Mouse (Mus musculus) spleen, adult 2 months (tissue): ENCODE data around the gene Leo1. TPM values are rescaled to one million over a fixed set of nuclear protein-coding genes. Genes with fewer than 3 reads are reported as not detected.
A peak's percentile ranks its signal among the peaks of the same experiment; 100 is the strongest.
"Not testable (repeated sequence)": the region's sequence is repeated elsewhere in the genome, so short reads cannot be mapped to it uniquely, and the experiment has no call there.

ENCODE experiments used
- DNase-seq, 2 experiments: peaks; one replicate each; pipeline versions ENCODE4 v3.0.0 to v3.0.0-alpha.2; 2012 to 2021; ENCODE audit warnings: low spot score in 2 of 2, low read depth in 1 of 2
- H3K27ac ChIP-seq: fragments of 200-500 bp; 2 replicates; pipeline ENCODE4 v1.5.1; 2012; ENCODE audit warnings: low read length, inconsistent platforms; ENCODE audit not compliant: insufficient read depth
- H3K27me3 ChIP-seq: fragments of 200-500 bp; 2 replicates; pipeline ENCODE4 v1.6.1; 2012; ENCODE audit warnings: mild to moderate bottlenecking, moderate library complexity, low read length, inconsistent platforms; ENCODE audit not compliant: control insufficient read depth, insufficient read depth
- H3K36me3 ChIP-seq: fragments of 200-500 bp; 2 replicates; pipeline ENCODE4 v1.6.1; 2012; ENCODE audit warnings: mild to moderate bottlenecking, low read length, inconsistent platforms; ENCODE audit not compliant: control insufficient read depth, insufficient read depth
- H3K4me1 ChIP-seq: fragments of 200-500 bp; 2 replicates; pipeline ENCODE4 v1.6.1; 2011; ENCODE audit warnings: inconsistent platforms; ENCODE audit not compliant: control insufficient read depth, insufficient read depth, insufficient read length
- H3K4me3 ChIP-seq: fragments of 200-500 bp; 2 replicates; pipeline ENCODE4 v1.5.1; 2011; ENCODE audit warnings: mild to moderate bottlenecking, inconsistent platforms; ENCODE audit not compliant: insufficient read depth, insufficient read length; ENCODE audit errors: extremely low read depth
- CTCF ChIP-seq: fragments of 200-500 bp; IDR thresholded peaks from 2 replicates; pipeline ENCODE4 v1.5.1; 2011; ENCODE audit warnings: mild to moderate bottlenecking, inconsistent platforms; ENCODE audit not compliant: insufficient read depth, insufficient read length, insufficient replicate concordance; ENCODE audit errors: extremely low read depth
- POLR2A ChIP-seq: fragments of 200-500 bp; IDR thresholded peaks from 2 replicates; pipeline ENCODE4 v1.6.1; 2011; ENCODE audit warnings: low read depth, low read length, inconsistent platforms
- WGBS: fragments of 180-500 bp; shearing (Covaris S2); methylation state at CpG from one replicate; pipeline ENCODE4 v1.1.7; 2018; 5-methylcytosine and 5-hydroxymethylcytosine counted together
- polyA plus RNA-seq: library from polyadenylated mRNA; depleted of rRNA; stranded (reverse); fragments of >200 nt; gene quantifications from 2 replicates; pipeline ENCODE4 v1.2.3, GENCODE M21; 2012

Leo1 gene
- polyA plus RNA-seq, 1 experiment = 2.0 TPM

DNA sequence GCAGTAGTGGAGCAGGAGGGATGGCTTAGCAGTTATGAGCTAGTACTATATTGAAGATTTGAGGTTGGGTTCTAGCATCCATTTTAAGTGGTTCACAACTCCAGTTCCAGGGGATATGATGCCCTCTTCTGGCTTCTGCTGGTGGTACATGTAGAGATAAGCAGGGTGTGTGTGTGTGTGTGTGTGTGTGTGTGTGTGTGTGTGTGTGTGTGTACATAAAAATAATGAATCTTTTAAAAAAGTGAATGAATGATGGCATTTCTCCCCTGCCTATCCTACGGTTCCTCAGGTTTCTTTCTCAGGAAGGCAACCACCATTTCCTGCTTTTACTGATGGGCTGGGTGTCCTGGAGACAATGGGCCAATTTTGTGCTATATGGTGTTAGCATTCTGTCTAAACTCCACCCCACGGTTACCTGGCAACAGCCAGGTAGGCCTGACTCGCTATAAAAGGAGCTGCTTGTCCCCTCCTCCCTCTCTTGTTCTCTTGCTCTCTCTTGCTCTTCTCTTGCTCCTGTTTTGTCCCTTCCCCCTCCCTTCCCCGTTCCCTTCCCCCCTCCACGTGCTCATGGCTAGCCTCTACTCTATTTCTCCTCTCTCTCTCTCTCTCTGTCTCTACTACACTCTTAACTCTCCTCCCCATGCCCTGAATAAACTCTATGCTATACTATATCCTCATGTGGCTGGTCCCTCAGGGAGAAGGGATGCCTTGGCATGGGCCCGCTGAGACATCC, 3.5 kb upstream of the Leo1 start:
- Histone ChIP-seq H3K4me3 (no peak overlapping the region), H3K36me3 (no peaks in the 10 kb centered on the region), H3K27ac (no peak overlapping the region), H3K27me3 (no peaks in the 10 kb centered on the region), H3K4me1 (peaks cover 14% of the 10 kb centered on the region; the same call in 1 of the 2 replicates)
- peak; percentile 33; the same call in 1 of the 2 replicates for TF ChIP-seq CTCF
- TF ChIP-seq POLR2A = no peak
- DNase-seq = peak; percentile 62 to 67
- WGBS = 46% methylated on average over 6 of the region's 6 CpGs

DNA sequence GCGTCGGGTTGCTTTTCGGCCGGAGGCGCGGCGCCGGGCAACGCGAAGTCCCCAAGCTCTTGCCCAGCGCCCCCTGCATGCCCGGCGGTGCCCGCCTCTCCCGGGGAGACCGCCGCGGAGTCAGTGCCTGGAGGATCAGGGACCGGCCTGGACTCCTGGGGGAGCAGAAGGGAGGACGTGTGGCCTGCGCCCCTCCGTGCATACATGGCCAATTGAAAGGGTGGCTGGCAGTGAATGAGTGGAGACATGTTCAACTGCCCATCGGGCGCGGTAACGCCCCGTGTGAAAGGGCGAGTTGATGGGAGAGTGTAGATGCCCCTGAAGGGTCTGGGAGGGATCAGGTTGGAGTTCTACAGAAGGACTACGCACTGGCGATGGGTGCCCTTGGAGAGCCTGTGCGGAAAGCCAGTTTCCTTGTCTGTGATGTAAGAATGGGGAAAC, 387 bp downstream of the Leo1 start:
- Histone ChIP-seq H3K27me3 (no peaks in the 10 kb centered on the region), H3K36me3 (no peaks in the 10 kb centered on the region; the same call in none of the 2 replicates), H3K27ac (peak overlapping the region; percentile 51; the same call in 1 of the 2 replicates), H3K4me3 (peak overlapping the region; percentile 91), H3K4me1 (peaks cover 3% of the 10 kb centered on the region; the same call in 1 of the 2 replicates)
- no peak for DNase-seq
- no peak for TF ChIP-seq POLR2A
- TF ChIP-seq CTCF = 0 out of 2 replicates have a peak, but pooled peaks have one; percentile 19
- WGBS = under 1% methylated on average over 31 of the region's 31 CpGs

DNA sequence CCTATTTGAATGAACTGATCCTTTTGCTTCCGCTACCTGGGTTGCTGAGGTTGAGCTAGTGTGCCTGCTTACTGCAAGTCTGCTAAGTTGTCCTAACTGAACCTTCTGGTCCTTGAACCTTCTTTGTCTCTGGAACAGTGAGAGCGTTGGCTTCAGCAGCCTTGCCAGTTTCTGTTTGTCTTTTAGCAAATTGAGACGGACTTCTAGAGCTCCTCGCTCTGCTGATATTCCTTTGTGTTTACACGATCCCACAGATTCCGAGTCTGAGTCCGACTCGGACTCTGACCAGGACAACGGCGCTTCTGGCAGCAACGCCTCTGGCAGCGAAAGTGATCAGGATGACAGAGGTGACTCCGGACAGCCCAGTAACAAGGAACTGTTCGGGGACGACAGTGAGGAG, 3.7 kb downstream of the Leo1 start:
- H3K4me3 ChIP-seq = no peak overlapping the region
- no peak for DNase-seq

DNA sequence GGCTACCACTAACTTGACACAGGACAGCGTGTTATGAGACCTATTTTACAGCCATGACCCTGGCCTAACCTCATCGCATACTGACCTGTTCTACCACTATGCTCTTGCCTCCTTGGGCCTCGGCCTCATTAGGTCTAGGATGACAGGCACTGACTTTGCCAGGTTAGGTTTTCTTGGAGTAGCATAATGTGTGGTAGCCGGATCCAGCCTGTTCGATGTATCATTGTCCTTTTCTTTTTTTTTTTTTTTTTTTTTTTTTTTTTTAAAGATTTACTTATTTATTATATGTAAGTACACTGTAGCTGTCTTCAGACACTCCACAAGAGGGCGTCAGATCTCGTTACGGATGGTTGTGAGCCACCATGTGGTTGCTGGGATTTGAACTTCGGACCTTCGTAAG, 5.2 kb downstream of the Leo1 start:
- DNase-seq, H3K4me1 ChIP-seq, H3K27ac ChIP-seq, H3K27me3 ChIP-seq, H3K4me3 ChIP-seq: not testable (repeated sequence)
- 89% methylated on average over 10 of the region's 10 CpGs for WGBS
- H3K36me3 ChIP-seq = peaks cover 17% of the 10 kb centered on the region

More for the DNA sequence above, 3.7 kb downstream of the Leo1 start:
- Histone ChIP-seq H3K36me3 (peaks cover 15% of the 10 kb centered on the region), H3K27ac (no peak overlapping the region), H3K27me3 (no peaks in the 10 kb centered on the region), H3K4me1 (peaks cover 3% of the 10 kb centered on the region; the same call in 1 of the 2 replicates)
- TF ChIP-seq CTCF (no peak), POLR2A (no peak)
- WGBS = 95% methylated on average over 15 of the region's 15 CpGs

DNA sequence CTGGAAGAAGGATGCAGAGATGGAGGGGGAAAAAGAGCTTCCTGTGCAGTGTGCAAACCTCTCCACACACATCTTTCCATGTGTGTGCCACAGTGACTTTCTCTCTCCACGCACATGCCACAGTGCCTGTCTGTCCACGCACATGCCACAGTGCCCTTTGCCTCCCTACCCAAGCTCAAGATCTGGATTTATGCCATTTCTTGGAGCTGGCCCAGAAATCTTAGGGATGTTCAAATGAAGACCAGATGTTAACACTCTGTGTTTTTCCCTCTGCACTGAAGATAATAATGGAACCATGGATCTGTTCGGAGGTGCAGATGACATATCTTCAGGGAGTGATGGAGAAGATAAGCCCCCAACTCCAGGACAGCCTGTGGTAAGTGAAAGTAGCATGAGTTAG, 6.7 kb downstream of the Leo1 start:
- peaks cover 22% of the 10 kb centered on the region for H3K36me3 ChIP-seq
- DNase-seq = no peak
- TF ChIP-seq POLR2A = no peak
- H3K4me3 ChIP-seq = no peak overlapping the region
- 94% methylated on average over 3 of the region's 3 CpGs for WGBS
- no peaks in the 10 kb centered on the region for H3K4me1 ChIP-seq
- no peak overlapping the region for H3K27ac ChIP-seq
- no peaks in the 10 kb centered on the region for H3K27me3 ChIP-seq

DNA sequence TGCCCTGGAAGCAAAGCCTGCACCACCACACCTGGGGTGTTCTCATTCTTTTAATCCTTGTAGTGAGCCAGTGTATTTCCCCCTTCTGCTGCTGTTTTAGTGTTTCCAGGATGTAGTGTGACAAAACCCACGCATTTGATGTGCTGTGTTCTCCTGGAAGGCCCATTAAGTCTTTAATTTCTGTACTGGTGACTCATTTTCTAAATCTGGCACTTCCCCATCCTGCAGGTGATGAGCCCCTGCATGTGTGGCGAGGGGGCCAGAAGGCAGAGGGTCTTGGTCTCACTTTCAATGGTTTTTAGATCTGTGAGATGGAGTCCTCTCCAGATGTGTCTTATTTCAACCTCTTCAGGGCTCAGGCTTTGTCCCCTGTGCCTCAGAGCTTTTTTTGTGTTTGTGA, 12.7 kb downstream of the Leo1 start:
- 75% methylated on average over 2 of the region's 2 CpGs for WGBS
- Histone ChIP-seq H3K4me3 (no peak overlapping the region), H3K27me3 (no peaks in the 10 kb centered on the region), H3K36me3 (peaks cover 40% of the 10 kb centered on the region), H3K27ac (no peak overlapping the region), H3K4me1 (no peaks in the 10 kb centered on the region)
- TF ChIP-seq POLR2A (no peak), CTCF (no peak)
- DNase-seq = no peak

DNA sequence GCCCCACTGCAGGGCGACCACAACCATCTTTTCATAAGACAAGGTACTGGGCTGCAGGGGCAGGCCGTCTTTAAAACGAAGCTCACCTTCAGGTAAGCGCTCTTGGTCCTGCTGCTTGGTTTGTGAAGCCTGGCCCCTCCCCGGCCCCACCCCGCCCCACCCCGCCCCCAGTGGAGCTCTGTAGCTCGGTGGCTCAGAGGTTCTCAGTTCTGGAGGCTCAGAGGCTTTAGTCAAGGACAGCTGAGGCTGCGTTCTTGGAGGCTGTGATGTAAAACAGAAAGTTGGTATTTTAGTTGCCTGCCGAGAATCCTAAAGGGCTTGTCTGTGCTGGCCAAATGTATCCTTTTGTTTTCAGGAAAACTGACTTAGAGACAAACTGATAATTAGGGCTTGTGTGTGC, 14.4 kb downstream of the Leo1 start:
- Histone ChIP-seq H3K4me1 (no peaks in the 10 kb centered on the region), H3K36me3 (peaks cover 43% of the 10 kb centered on the region), H3K4me3 (no peak overlapping the region), H3K27me3 (no peaks in the 10 kb centered on the region), H3K27ac (no peak overlapping the region)
- DNase-seq = no peak
- WGBS = 95% methylated on average over 10 of the region's 10 CpGs
- TF ChIP-seq POLR2A (no peak), CTCF (no peak)
